Mouse (Mus musculus) common myeloid progenitor, adult 5-6 weeks (primary cell): ENCODE data around the gene Glod4. TPM values are rescaled to one million over a fixed set of nuclear protein-coding genes. Genes with fewer than 3 reads are reported as not detected.
"Not testable (repeated sequence)": the region's sequence is repeated elsewhere in the genome, so short reads cannot be mapped to it uniquely, and the experiment has no call there.

Experiments used
- ATAC-seq: replicated peaks from 2 replicates; pipeline ENCODE4 v1.8.0; 2016; ENCODE audit warnings: low read depth, mild to moderate bottlenecking, moderate TSS enrichment, inconsistent platforms; ENCODE audit not compliant: poor library complexity, severe bottlenecking
- total RNA-seq: library from RNA; stranded (forward); fragments of 200-1000, 187-1606 nt; gene quantifications from 2 replicates; pipeline ENCODE4 v1.2.3, GENCODE M21; 2017

The Glod4 gene
- total RNA-seq, 1 experiment from 2014 or later, result 244 TPM

GRCm38 (mm10) chr11:76213841-76214240 is 29.7 kb downstream of the Glod4 start:
- ATAC-seq, result no peak

DNA sequence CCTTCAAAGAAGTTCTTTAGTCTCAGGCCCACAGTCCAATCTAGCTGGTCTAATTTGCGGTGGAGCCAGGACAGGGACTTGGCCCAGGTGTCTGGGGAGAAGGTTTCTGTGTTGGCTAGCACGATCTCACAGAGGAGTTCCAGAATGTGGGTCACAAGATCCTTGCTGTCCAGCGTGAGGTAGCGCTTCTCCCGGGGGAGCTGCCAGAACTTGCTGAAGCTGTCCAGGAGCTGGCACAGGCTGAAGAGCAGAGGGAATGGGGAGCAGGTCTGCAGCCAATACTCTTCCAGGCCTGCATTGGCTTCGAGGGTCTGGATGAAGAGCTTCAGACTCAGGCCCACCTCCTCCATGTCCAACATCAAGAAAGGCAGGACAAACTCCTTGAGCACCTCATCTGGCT is 31.9 kb downstream of the Glod4 start:
- not testable (repeated sequence) for ATAC-seq

- ATAC-seq, result no peak
Observed at GRCm38 (mm10) chr11:76210228-76210985, 33.1 kb downstream of the Glod4 start.

- ATAC-seq, result no peak
Observed at GRCm38 (mm10) chr11:76206793-76207192, 36.7 kb downstream of the Glod4 start.

DNA sequence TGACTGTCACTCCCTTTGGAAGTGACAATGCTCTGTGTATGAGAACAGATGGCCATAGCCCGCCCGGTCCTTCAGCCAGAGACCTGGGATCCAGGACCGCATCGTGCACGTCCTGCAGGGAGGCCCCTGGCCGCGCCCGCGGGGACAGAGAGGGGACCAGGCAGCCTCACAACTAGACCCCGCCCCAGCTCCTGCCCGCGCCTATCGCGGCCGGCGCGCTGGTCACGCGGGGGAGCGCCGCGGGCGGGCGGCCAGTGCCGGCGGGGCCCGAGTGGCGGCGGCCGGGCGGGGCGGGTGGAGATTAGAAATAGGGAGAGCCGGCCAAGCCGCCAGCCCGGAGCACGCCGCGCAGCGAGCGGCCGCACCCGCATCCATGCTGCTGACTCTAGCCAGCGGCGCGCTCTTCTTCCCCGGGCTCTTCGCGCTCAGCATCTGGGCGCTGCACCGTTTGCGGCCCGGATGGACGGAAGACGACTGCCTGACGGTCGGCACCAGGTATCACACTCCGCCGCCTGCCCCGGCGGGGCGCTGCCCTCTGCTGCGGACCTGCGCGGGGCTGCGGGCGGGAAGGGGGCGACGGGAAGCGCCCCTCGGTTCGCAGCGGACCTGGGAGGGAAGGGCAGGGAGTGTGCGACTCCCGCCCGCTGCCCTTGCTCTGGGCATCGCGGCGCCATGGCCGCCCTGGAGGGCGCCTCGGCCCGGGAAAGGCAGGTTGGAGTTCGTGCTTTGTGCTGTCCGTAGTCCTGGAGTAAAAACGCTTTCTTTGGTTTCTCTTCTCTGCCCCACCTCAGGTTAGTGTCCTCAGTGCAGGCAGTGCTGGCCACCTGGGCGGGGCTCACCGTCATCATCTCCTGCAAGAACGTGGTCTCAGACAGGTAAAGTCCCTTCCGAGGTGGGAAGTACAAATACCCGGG is 41.5 kb downstream of the Glod4 start:
- peak; percentile 88 for ATAC-seq

DNA sequence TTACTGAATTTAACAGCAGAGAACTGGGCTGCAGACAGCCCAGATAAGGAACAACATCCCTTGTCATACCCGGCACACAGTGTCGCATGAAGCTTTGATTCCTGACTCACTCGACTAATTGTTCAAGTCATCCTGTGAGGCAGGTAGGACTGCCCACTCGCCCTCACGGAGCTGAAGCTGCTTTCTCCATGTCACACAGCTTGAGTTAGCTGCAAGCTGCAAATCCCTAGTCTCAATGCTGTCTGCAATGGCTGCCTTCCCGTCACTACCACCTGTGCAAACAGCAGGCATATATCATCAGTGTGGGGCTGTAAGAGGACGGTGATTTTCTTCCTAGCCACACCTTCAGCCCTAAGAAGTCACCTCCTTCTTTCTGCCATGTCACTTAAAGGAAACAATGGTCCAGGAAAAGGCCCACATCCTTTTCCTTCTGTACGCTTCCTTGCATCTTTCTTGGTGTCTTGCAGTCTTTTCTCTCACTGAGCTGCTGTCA is 46.5 kb downstream of the Glod4 start:
- ATAC-seq, result no peak

- ATAC-seq, result no peak
Observed at GRCm38 (mm10) chr11:76196275-76196976, 47.1 kb downstream of the Glod4 start.

DNA sequence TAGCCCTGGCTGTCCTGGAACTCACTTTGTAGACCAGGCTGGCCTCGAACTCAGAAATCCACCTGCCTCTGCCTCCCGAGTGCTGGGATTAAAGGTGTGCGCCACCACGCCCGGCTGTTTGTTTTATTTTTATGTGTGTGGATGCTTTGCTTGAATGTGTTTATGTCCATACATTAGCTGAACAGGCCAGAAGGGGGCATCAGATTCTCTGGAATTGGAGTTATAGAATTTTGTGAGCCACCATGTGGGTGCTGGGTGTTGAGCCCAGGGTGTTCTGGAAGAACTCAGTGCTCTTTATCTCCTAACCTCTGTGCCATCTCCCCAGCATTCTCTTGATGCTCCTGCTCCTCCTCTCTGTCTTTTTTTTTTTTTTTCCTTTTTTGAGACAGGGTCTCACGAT is 56.6 kb downstream of the Glod4 start:
- no peak for ATAC-seq

DNA sequence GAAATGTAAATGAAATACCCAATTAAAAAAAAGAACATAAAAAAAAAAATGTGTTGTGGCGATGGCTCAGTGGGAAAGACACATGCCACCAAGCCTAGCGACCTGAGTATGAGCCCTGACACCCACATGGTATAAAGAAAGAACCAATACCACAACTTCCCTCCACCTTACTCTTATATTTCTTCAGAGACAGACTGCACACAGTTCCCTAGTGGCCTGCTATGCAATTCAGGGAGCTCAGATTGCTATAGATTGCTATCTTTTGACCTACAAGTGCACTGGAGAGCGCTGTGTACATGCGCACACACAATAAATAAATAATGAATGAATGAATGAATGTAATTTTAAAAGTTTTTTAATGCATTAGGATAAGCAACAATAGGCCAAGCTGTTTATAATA is 59.8 kb downstream of the Glod4 start:
- no peak for ATAC-seq

DNA sequence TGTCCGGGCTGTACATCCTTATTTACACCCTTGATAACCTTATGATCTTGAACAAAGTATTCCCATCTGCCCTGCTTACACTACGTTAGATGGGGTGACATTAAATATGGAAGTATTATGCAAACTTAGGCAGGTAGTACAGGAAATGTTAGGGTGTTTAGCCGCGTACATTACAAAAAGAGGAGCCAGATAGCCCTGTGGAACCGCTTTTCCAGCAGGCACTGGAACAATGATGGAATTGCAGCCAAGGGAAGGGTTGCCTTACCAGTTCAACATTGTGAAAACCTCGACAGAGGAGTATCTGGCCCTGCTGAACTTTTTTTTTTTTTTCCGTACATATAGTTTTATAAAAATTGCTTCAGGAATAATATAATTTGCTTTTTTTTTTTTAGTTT is 63.4 kb downstream of the Glod4 start:
- no peak for ATAC-seq

GRCm38 (mm10) chr11:76179495-76180145 is 63.9 kb downstream of the Glod4 start, which contains the start of the genes Vps53 and Fam57a:
Gene Vps53, minus strand, starts transcription at chr11:76179647.
Gene Fam57a, plus strand, starts transcription at chr11:76179671.
- peak; percentile 89 for ATAC-seq

DNA sequence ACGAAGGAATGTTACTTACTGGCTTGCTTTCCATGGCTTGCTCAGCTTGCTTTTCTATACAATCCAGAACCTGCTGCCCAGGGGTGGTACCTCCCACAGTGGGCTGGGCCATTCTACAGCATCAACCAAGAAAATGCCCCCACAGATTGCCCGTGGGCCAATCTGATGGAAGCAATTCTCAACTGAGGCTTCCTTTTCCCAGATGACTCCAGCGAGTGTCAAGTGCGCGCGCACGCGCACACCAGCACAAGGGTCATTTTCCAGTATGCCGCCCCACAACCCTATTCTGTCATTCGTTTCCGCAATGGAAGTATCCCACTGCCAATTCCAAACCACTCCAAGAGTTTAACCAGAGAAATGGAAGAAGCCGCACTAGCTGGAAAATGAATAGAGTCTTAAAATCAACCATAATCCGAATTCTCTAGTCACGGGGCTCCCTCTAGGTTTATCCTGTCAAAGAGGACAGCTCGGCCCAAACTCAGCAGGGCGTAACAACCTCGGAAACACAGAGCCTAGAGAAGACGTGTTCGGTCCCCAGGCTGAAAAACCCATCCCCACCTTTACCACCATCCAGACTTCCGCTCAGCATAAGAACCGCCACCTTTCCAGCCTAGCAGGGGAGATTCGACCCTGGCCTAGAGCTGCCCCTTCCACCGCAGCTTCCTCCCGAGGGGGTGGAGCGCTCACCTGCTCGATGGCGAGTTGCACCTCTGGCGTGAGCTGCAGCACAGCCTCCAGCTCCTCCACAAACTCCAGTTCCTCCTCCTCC is 64.6 kb downstream of the Glod4 start:
- peak; percentile 48 for ATAC-seq

DNA sequence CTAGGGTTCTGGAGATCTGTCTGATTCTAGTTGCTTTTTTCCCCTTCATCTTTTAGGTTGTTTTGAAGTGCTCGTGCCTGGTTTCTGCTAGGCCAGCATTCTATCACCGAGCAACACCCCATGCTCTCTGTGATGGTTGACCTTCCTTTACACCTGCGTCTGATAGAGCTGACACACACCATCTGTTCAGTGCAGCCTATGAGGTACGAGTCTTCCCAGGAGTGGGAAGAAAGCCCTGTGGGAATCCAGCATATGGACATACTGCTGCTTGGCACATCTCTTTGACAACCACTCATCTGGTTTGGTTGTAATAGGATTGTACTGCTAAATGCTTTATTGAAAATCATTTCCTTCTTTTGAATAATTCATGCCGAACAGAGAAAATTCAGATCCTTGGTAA is 73.3 kb downstream of the Glod4 start:
- no peak for ATAC-seq

GRCm38 (mm10) chr11:76168976-76169375 is 74.5 kb downstream of the Glod4 start:
- ATAC-seq, result no peak

DNA sequence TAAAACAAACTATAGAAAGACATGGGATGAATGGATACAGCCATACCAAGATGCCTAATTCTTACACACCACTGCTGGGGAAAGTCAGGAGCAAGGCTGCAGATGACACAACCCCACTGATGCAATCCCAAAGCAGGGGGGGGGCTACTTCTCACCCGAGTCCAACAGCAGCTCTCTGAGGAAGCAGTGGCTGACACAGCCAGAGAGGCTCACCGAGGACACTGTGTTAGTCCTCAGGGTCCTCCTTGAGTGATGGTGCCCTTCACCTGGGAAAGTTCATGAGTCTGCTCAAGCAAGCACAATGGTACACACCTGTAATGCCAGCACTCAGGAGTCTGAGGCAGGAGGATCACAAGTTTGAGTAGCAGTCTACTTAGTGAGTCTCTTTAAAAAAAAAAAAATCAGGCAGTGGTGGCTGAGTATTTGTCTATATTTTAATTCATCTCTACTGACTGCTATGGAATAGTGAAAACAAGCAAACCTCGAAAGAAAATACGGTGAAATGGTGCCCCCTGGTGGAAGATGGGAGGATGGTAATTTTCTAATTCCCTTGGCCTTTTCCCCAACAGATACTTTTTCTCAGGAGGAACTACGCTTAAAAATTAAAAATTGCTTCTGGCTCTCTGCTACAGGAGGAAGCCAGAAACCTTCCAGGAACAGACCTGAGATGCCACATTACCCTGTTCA is 76.3 kb downstream of the Glod4 start:
- ATAC-seq, result peak; percentile 36; the same call in 1 of the 2 replicates

DNA sequence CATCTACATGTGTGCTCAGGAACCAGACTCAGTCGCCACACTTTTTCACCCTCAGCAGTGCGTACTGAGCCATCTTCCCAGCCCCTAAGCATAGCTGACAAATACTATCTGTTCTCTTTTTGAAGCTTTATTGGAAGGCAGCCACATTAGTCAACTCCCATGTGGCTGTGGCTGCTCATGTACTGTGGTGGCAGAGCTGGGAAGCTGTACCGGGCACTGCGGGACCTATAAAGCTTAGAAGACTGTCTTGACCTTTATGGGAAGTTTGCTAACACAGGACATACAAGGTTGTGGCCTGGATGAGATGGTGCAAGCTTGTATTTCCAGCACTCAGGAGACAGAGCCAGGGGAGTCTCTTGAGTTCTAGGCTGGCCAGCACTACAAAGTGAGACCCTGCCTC is 76.9 kb downstream of the Glod4 start:
- ATAC-seq, result no peak

DNA sequence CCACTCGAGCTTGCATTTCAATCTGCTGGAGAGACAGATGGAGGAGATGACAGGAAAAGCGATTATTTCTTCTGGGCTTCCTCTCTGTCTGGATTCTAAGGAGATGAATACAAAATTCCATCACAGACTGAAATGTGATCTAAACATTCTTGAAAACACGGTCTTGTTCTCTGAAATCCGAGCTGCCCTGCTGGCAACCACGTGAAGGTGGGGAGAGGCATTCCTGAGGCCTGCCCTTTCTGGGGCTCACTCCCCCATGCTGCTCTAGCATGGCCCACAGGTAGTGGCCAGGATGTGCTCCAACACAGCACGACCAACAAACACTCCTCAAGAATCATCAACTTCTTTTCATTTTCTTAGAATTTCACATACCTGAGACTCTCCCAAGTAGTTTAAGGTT is 83.3 kb downstream of the Glod4 start:
- no peak for ATAC-seq

GRCm38 (mm10) chr11:76158375-76158774 is 85.2 kb downstream of the Glod4 start:
- no peak for ATAC-seq

DNA sequence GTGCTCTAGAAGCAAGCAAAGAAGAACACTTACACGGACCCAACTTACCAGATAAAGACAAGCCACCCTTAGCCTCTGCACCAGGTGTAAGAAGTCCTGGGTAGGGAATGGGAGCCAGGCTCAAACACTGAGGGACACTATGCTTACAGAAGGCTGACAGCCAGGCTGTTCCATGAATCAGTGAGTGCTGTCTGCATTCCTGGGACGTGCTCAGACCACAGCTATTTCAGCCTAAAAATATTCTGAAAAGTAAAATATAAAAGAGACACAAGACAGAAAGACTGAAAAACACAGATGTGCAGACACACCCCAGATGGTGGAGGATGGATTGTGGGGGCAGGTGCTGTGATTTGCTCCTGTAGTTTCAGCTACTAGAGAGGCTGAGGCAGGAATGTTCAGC is 88.7 kb downstream of the Glod4 start:
- no peak for ATAC-seq
